Mouse (Mus musculus) forebrain, postnatal 0 days (tissue): ENCODE data around the gene Tmem201. TPM values are rescaled to one million over a fixed set of nuclear protein-coding genes. Genes with fewer than 3 reads are reported as not detected.
A peak's percentile ranks its signal among the peaks of the same experiment; 100 is the strongest.

Source experiments
- ATAC-seq: fragments of 200-750 bp; cut with Nextera tagmentation; 2 replicates; pipeline ENCODE4 v1.8.0; 2017; ENCODE audit warnings: mild to moderate bottlenecking, moderate library complexity
- DNase-seq: peaks from one replicate; pipeline ENCODE4 v3.0.0-alpha.2; 2015
- H3K27ac ChIP-seq: fragments of 300-500 bp; sonication (generic); 2 replicates; pipeline ENCODE4 v1.5.1; 2014; ENCODE audit warnings: low read depth, mild to moderate bottlenecking, antibody characterized with exemption, low read length, moderate library complexity, mixed read lengths
- H3K27me3 ChIP-seq: fragments of 300-500 bp; sonication (generic); 2 replicates; pipeline ENCODE4 v1.6.1; 2014; ENCODE audit warnings: mild to moderate bottlenecking, low read length, mixed read lengths; ENCODE audit not compliant: insufficient read depth
- H3K36me3 ChIP-seq: fragments of 300-500 bp; sonication (generic); 2 replicates; pipeline ENCODE4 v1.6.1; 2014; ENCODE audit warnings: mild to moderate bottlenecking, moderate library complexity; ENCODE audit not compliant: insufficient read depth
- H3K4me1 ChIP-seq: fragments of 300-500 bp; sonication (generic); 2 replicates; pipeline ENCODE4 v1.6.1; 2014; ENCODE audit warnings: antibody characterized with exemption; ENCODE audit not compliant: insufficient read depth
- H3K4me2 ChIP-seq: fragments of 300-500 bp; sonication (generic); 2 replicates; pipeline ENCODE4 v1.6.1; 2014; ENCODE audit warnings: low read depth, mild to moderate bottlenecking, moderate library complexity
- H3K4me3 ChIP-seq: fragments of 300-500 bp; sonication (generic); 2 replicates; pipeline ENCODE4 v1.5.1; 2014; ENCODE audit warnings: low read depth, low read length, mixed read lengths
- H3K9ac ChIP-seq: fragments of 300-500 bp; sonication (generic); 2 replicates; pipeline ENCODE4 v1.6.1; 2014; ENCODE audit warnings: mild to moderate bottlenecking
- H3K9me3 ChIP-seq: fragments of 300-500 bp; sonication (generic); 2 replicates; pipeline ENCODE4 v1.6.1; 2016; ENCODE audit warnings: low read length
- CTCF ChIP-seq: sonication (generic); IDR thresholded peaks from 2 replicates; pipeline ENCODE4 v1.5.1; 2016; ENCODE audit warnings: antibody characterized with exemption, control low read depth, low read depth
- WGBS: fragments of 180-500 bp; shearing (Covaris S2); extraction: QIAGEN DNeasy Blood & Tissue Kit; methylation state at CpG from one replicate; pipeline ENCODE4 v1.1.7; 2014; 5-methylcytosine and 5-hydroxymethylcytosine counted together
- polyA plus RNA-seq: library from polyadenylated mRNA; unstranded; fragments of >200 nt; fragmentation: Nextera tagmentation; extraction: Ambion mirVana; gene quantifications from 2 replicates; pipeline ENCODE4 v1.2.1, GENCODE M21; 2015
- total RNA-seq: library from RNA; depleted of rRNA; stranded (reverse); fragments of >200 nt; gene quantifications from 2 replicates; pipeline ENCODE4 v1.2.3, GENCODE M21; 2014; rRNA removed

Tmem201 gene
- total RNA-seq = 38.6 and 50.7 TPM in 2 replicates
- polyA plus RNA-seq = 31.9 and 39.6 TPM in 2 replicates

DNA sequence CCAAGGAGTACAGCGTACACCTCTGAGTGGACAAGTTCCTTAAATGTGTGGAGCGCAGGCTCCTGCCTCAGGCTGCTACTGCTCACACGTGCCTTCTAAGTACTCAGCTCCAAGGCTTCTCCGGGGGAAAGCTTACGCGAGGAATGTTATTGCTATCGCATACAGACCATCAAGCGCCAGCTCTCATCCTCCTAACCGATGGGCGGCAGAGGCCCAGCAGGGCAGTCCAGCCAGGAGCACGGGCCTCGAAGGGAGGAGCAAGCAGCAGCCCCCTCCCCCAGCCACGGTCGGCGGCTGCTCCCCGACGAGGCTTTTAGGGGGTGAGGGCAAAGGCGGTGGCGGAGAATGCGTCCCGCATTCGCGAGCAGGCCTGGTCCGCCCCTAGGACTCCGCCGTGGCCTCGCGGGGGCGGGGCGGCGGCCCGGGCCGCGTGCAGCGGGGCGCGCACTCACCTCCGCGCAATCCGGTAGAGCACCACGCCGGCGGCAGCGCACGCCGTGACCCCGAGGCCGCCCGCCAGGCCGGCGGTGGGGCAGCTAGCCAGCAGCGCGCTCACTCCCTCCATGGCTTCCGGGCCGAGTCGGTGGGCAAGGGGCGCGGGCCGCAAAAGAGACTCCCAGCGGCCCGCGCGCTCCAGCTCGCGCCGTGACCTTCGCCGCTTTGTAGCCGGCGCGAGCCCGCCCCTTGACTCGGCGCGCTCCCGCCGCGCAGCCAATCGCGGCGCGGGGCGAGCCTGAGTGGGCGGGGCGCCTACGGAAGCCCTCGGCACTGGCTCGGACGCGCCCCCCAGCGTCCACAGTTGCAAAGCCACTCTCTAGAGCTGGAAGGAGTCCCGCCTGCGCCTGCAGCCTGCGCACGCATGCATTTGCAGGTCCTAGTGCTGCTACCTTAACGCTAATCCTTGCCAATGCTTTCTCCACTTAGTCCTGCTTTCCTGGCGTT, at the start of gene Tmem201:
Gene Tmem201 (minus strand): TSS at position 662 of the 942 bp plus-strand sequence.
- TF ChIP-seq CTCF = peak; percentile 92
- peak; percentile 94 for ATAC-seq
- Histone ChIP-seq H3K9me3 (no peaks in the 10 kb centered on the region), H3K4me1 (peaks cover 26% of the 10 kb centered on the region), H3K27ac (peak within 1 kb of the TSS; percentile 79), H3K9ac (peak within 1 kb of the TSS; percentile 79), H3K36me3 (0 out of 2 replicates have a peak, but pooled peaks cover 3% of the 10 kb centered on the region), H3K27me3 (no peaks in the 10 kb centered on the region), H3K4me3 (peak within 1 kb of the TSS; percentile 90), H3K4me2 (peak within 1 kb of the TSS; percentile 93)
- DNase-seq = peak; percentile 98
- 2% methylated on average over 94 of the region's 97 CpGs for WGBS

DNA sequence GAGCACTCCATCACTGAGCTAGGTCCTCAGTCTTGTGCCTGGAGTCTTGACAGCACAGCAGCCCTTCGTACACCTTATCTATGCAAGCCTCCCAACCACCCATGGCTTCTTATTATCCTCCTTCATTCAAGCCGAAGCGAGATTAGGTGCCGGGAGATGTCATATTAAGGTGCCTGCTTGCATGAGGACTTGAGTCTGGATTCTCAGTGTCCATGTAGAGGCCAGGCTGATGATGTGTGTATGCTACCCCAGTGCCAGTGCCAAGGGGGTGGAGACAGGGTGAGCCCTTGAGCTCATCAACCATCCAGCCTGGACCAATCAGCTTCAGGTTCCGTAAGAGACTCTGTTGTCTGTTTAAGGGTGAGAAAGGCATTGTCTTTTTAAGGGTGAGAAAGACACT, 47.1 kb upstream of the Tmem201 start:
- Histone ChIP-seq H3K4me3 (no peak overlapping the region), H3K4me1 (no peaks in the 10 kb centered on the region), H3K27me3 (no peaks in the 10 kb centered on the region), H3K36me3 (no peaks in the 10 kb centered on the region), H3K4me2 (no peak overlapping the region), H3K27ac (no peak overlapping the region), H3K9me3 (0 out of 2 replicates have a peak, but pooled peaks cover 3% of the 10 kb centered on the region), H3K9ac (no peak overlapping the region)
- DNase-seq (no peak), ATAC-seq (no peak)
- no peak for TF ChIP-seq CTCF
- 80% methylated on average over 5 of the region's 5 CpGs for WGBS

DNA sequence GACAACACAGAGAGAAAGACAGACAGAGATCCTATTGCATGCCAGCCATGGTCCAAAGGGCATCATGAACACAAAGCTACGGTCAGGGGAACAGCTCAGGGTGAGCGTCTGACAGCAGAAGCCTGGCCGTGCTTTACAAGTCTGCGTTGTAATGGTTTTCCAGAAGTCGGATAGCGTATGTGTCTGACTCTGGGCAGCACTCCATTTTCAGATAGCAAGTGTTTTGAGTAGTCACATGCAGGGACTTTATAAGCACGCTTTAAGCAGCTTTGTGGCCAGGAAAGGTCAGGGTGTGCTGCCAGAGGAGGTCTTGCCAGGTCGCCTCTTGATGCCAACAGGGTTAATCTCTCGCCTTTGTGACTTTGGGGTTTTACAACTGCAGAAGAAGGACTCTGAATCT, 46.5 kb upstream of the Tmem201 start:
- no peak for TF ChIP-seq CTCF
- 84% methylated on average over 9 of the region's 9 CpGs for WGBS
- no peak for ATAC-seq

DNA sequence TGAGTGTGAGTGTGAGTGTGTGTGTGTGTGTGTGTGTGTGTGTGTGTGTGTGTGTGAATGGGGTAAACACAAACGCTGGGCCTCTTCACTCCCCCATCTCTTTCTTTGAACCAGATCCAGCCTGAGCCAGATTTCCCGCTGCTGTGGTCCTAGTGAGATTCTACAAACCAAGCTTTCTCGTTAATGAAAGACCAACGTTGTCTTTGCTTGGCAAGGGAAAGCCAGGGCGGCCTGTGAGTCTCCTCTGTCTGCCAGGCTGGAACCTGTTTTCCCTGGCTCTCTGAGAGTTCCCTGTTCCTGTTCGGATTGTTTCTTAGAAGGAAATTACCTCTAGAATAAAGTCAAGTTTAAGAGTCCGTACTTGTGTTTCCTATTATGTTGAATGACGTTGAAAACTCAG, 45.1 kb upstream of the Tmem201 start:
- Histone ChIP-seq H3K4me3 (no peak overlapping the region), H3K9me3 (0 out of 2 replicates have a peak, but pooled peaks cover 3% of the 10 kb centered on the region), H3K4me1 (no peaks in the 10 kb centered on the region), H3K4me2 (no peak overlapping the region), H3K9ac (no peak overlapping the region), H3K36me3 (no peaks in the 10 kb centered on the region), H3K27ac (0 out of 2 replicates have a peak overlapping the region, but pooled peaks have one; percentile 45), H3K27me3 (no peaks in the 10 kb centered on the region)
- peak; percentile 64 for ATAC-seq
- peak; percentile 29 for DNase-seq
- 51% methylated on average over 8 of the region's 8 CpGs for WGBS
- TF ChIP-seq CTCF = no peak

More for the DNA sequence above, 46.5 kb upstream of the Tmem201 start:
- Histone ChIP-seq H3K4me3 (no peak overlapping the region), H3K9ac (no peak overlapping the region), H3K36me3 (no peaks in the 10 kb centered on the region), H3K9me3 (0 out of 2 replicates have a peak, but pooled peaks cover 3% of the 10 kb centered on the region), H3K27me3 (no peaks in the 10 kb centered on the region), H3K4me1 (no peaks in the 10 kb centered on the region), H3K4me2 (no peak overlapping the region), H3K27ac (no peak overlapping the region)
- no peak for DNase-seq

DNA sequence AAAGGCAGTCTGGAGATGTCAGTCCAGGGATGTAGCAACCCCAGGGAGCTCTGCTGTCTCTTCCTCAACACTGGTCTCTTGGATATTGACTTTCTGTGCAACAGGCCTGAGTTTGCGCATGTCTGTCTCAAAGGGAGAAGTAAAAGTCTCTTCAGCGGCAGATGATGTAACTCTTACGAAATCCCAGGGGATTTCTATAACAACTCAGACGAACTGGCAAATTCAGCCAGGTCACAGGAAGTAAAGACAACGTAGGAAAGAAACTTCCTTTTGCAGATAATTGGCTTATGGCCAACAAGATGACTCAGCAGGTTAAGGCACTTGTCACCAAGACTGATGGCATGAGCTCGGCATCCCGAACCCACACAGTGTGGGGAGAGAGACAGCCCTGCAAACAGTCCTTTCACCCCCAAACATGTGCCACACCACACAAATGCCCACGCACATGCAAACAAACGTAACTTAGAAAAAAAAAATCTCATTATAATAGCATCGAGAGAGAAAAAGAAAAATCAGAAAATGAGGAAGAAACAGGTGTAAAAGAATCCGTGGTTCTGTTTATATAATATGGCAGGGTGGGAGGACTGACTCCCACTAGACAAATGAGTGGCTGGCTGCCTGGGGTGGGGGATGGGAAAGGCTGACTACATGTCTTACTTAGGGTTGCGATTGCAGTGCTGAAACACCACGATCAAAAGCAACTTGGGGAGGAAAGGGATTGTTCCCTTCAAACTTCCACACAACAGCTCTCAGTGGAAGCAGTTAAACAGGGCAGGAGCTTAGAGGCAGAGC, 42.9 kb upstream of the Tmem201 start:
- Histone ChIP-seq H3K4me3 (no peak overlapping the region), H3K9me3 (no peaks in the 10 kb centered on the region), H3K27me3 (no peaks in the 10 kb centered on the region), H3K4me2 (no peak overlapping the region), H3K27ac (no peak overlapping the region), H3K9ac (no peak overlapping the region), H3K36me3 (no peaks in the 10 kb centered on the region), H3K4me1 (no peaks in the 10 kb centered on the region)
- 74% methylated on average over 13 of the region's 13 CpGs for WGBS
- no peak for TF ChIP-seq CTCF
- DNase-seq = no peak
- no peak for ATAC-seq

DNA sequence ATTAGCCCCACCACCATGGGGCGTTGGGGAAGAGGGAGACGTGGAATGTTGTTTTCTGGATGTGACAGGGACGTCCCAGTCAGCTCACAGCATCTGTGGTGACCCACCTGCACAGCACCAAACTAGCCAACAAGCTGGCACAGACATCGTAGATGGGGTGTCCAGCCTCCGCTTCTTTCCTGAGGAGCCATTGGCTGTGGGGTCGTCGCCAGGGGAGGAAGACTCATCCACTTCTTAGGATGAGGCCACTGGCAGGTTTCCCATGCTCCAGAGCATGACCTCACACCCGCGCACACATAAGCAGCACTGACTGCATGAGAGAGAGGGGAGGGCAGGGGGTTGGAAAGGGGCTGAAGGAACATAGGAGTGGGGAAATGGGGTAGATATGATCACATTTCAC, 42.1 kb upstream of the Tmem201 start:
- Histone ChIP-seq H3K27ac (no peak overlapping the region), H3K4me1 (no peaks in the 10 kb centered on the region), H3K4me3 (no peak overlapping the region), H3K27me3 (peaks cover 5% of the 10 kb centered on the region; the same call in 1 of the 2 replicates), H3K36me3 (no peaks in the 10 kb centered on the region), H3K9me3 (no peaks in the 10 kb centered on the region), H3K9ac (no peak overlapping the region), H3K4me2 (no peak overlapping the region)
- ATAC-seq (no peak), DNase-seq (no peak)
- no peak for TF ChIP-seq CTCF
- 81% methylated on average over 9 of the region's 9 CpGs for WGBS
